In the genomic region with DNA sequence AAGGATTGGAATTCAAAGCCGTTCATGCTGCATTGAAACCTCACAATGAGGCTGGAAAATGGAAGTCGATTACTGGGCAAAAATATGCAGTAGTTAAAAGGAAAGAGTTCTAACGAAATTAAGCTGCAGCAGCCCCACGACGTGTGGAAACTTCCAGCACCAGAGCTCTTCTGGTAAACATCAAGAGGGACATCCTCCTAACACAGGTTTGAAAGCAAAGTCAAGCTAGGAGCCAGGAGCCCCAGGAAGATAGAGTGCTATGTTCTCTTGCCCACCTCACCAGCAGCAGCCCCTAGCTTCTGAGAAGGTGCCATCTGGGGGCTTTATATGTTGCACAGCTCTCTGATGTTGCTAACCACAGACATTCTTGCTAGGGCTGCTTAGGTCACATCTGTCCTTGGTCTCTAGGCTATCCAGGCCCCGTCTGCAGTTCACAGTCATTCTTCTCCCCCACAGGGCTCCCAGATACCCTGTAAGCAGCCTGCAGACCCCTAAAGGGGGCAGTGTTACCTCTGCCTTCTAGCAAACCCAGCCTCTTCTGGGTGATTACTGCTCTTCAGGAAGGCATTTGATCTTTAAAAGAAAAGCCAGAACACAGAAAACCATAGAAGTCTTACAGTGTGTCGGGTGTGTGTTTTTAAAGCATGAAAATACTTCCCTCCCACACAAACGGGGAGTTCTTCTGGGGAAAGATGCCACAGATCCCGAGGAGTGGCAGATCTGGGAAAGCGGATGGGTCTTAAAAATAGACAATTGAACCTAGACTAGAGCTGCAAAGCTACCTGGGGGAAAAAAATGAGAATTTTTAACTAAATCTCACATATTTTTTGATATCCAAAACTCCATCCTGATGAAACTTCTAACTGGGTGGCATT, we compare ENCODE assay signal across 8 mouse cellular contexts. TPM values are rescaled to one million over a fixed set of nuclear protein-coding genes. Genes with fewer than 3 reads are reported as not detected.
DNase-seq lines count a peak whose midpoint lies in the region; ATAC-seq and TF ChIP-seq lines count a peak whose summit lies in the region.

No protein-coding gene starts in this region.

- H3K27ac ChIP-seq in spleen, adult 2 months (ENCODE audit: insufficient read depth, low read length): peak overlapping the region; percentile 48
- H3K27ac ChIP-seq in heart, embryonic 15.5 days: peak overlapping the region; percentile 10
- H3K27ac ChIP-seq in liver, embryonic 12.5 days: no peak overlapping the region
- H3K27ac ChIP-seq in stomach, embryonic 14.5 days (ENCODE audit: low read length): no peak overlapping the region

- peak overlapping the region; percentile 11; the same call in 1 of the 2 replicates for H3K9ac ChIP-seq in heart, embryonic 15.5 days
- peak overlapping the region; percentile 87; the same call in 1 of the 2 replicates for H3K9ac ChIP-seq in liver, embryonic 12.5 days
- no peak overlapping the region for H3K9ac ChIP-seq in stomach, embryonic 14.5 days (replicated peaks; ENCODE audit: low read depth, low read length)

- TF ChIP-seq CTCF in spleen, adult 2 months (IDR thresholded peaks at IDR 0.05; ENCODE audit: extremely low read depth, insufficient read depth, insufficient read length, insufficient replicate concordance): no peak

- TF ChIP-seq POLR2A in spleen, adult 2 months (IDR thresholded peaks at IDR 0.05; ENCODE audit: low read depth, low read length): no peak

- peaks cover 6% of the 10 kb centered on the region; the same call in 1 of the 2 replicates for H3K4me1 ChIP-seq in spleen, adult 2 months (ENCODE audit: control insufficient read depth, insufficient read depth, insufficient read length)
- peaks cover 41% of the 10 kb centered on the region for H3K4me1 ChIP-seq in heart, embryonic 15.5 days (replicated peaks)
- peaks cover 38% of the 10 kb centered on the region for H3K4me1 ChIP-seq in liver, embryonic 12.5 days
- H3K4me1 ChIP-seq in stomach, embryonic 14.5 days (ENCODE audit: control insufficient read depth, insufficient read depth, low read length): peaks cover 40% of the 10 kb centered on the region

- H3K9me3 ChIP-seq in heart, embryonic 15.5 days (replicated peaks): no peaks in the 10 kb centered on the region
- no peaks in the 10 kb centered on the region for H3K9me3 ChIP-seq in liver, embryonic 12.5 days (replicated peaks)
- H3K9me3 ChIP-seq in stomach, embryonic 14.5 days (ENCODE audit: control insufficient read depth, low read depth, low read length): no peaks in the 10 kb centered on the region

- no peaks in the 10 kb centered on the region for H3K36me3 ChIP-seq in spleen, adult 2 months (ENCODE audit: control insufficient read depth, insufficient read depth, low read length)
- no peaks in the 10 kb centered on the region for H3K36me3 ChIP-seq in heart, embryonic 15.5 days
- no peaks in the 10 kb centered on the region for H3K36me3 ChIP-seq in liver, embryonic 12.5 days
- no peaks in the 10 kb centered on the region for H3K36me3 ChIP-seq in stomach, embryonic 14.5 days (ENCODE audit: control insufficient read depth, insufficient read depth, low read length)

- DNase-seq in frontal cortex, adult 2 months (ENCODE audit: extremely low spot score in 1 of 2, low spot score in 1 of 2): peak; percentile 41 to 63
- no peak for DNase-seq in frontal cortex, postnatal 10 days (ENCODE audit: low spot score in 2 of 2)
- DNase-seq in spleen, adult 2 months (ENCODE audit: low read depth in 1 of 2, low spot score in 2 of 2): peak in 1 of 2 experiments; percentile 14
- DNase-seq in spleen, adult 12 weeks (ENCODE audit: low spot score): no peak
- DNase-seq in testis, postnatal 10 days (ENCODE audit: low spot score): no peak

- H3K4me3 ChIP-seq in spleen, adult 2 months (ENCODE audit: extremely low read depth, insufficient read depth, insufficient read length): no peak overlapping the region
- H3K4me3 ChIP-seq in heart, embryonic 15.5 days: peak overlapping the region; percentile 85
- peak overlapping the region; percentile 86 for H3K4me3 ChIP-seq in liver, embryonic 12.5 days
- peak overlapping the region; percentile 65 for H3K4me3 ChIP-seq in stomach, embryonic 14.5 days (ENCODE audit: low read depth, low read length)

- no peak for ATAC-seq in heart, embryonic 15.5 days (replicated peaks; ENCODE audit: insufficient number of reproducible peaks, insufficient read depth, low FRiP score, low read depth)
- no peak for ATAC-seq in liver, embryonic 12.5 days
- no peak for ATAC-seq in stomach, embryonic 14.5 days (ENCODE audit: insufficient number of reproducible peaks, insufficient read depth, low FRiP score, low read depth)

- no peaks in the 10 kb centered on the region for H3K27me3 ChIP-seq in spleen, adult 2 months (ENCODE audit: control insufficient read depth, insufficient read depth, low read length)
- H3K27me3 ChIP-seq in heart, embryonic 15.5 days: no peaks in the 10 kb centered on the region
- H3K27me3 ChIP-seq in liver, embryonic 12.5 days (replicated peaks): no peaks in the 10 kb centered on the region
- H3K27me3 ChIP-seq in stomach, embryonic 14.5 days (ENCODE audit: control insufficient read depth, insufficient read depth, low read length): no peaks in the 10 kb centered on the region

- WGBS in spleen, adult 2 months: 61% methylated on average over 10 of the region's 10 CpGs
- WGBS in heart, embryonic 15.5 days: 40% methylated on average over 10 of the region's 10 CpGs
- 65% methylated on average over 10 of the region's 10 CpGs for whole genome bisulfite sequencing in liver, embryonic 12.5 days (ENCODE audit: insufficient replicate concordance)
- 48% methylated on average over 10 of the region's 10 CpGs for WGBS in stomach, embryonic 14.5 days

- H3K4me2 ChIP-seq in heart, embryonic 15.5 days: peak overlapping the region; percentile 67
- peak overlapping the region; percentile 93 for H3K4me2 ChIP-seq in liver, embryonic 12.5 days
- peak overlapping the region; percentile 80 for H3K4me2 ChIP-seq in stomach, embryonic 14.5 days (replicated peaks; ENCODE audit: low read depth, low read length)

RNA-seq across cellular contexts. Expression of a gene that starts 17.2 kb away (rescaled TPM):
- polyA plus RNA-seq in frontal cortex, adult 2 months (2012; rRNA removed): 38.8 and 40.6 TPM in 2 replicates
- 13.3 and 18.6 TPM in 2 replicates for polyA plus RNA-seq in spleen, adult 2 months (2012; rRNA removed)
- polyA plus RNA-seq in heart, embryonic 15.5 days (2015; fragmentation: Nextera tagmentation; extraction: Ambion mirVana): 10.5 and 18.7 TPM in 2 replicates
- polyA plus RNA-seq in liver, embryonic 12.5 days (2016; fragmentation: Nextera tagmentation; extraction: Ambion mirVana): 6.4 and 6.9 TPM in 2 replicates
- 18.4 and 20.3 TPM in 2 replicates for polyA plus RNA-seq in stomach, embryonic 14.5 days (2014; fragmentation: Nextera tagmentation; extraction: Ambion mirVana)

Comparison
In these comparisons a context has a peak if more than half of its experiments do, and no peak if none do; other contexts are left out.
1. DNase-seq: peak in frontal cortex, adult 2 months (2 of 2); none in frontal cortex, postnatal 10 days (0 of 2), spleen, adult 12 weeks (single experiment) and testis, postnatal 10 days (single experiment).
2. H3K27ac ChIP-seq: peak in spleen, adult 2 months (single experiment) and heart, embryonic 15.5 days (single experiment); none in liver, embryonic 12.5 days (single experiment) and stomach, embryonic 14.5 days (single experiment).
3. Peak in every context shown above with its lines, with median percentiles within 50 percentile points of each other: H3K4me2 ChIP-seq.